Mouse (Mus musculus): ENCODE results near the gene Capn15.

GRCm38 (mm10) chr17:25967652-25968051 is 17.9 kb downstream of the Capn15 start:
- TF ChIP-seq CTCF (IDR thresholded peaks at IDR 0.05): no peak
- no peak for TF ChIP-seq EP300 (IDR thresholded peaks at IDR 0.05)

Data from lung, postnatal 0 days (tissue).